Mouse (Mus musculus) cortical plate, adult 2 months (tissue): ENCODE data around the gene Wbp2.

ENCODE experiments used
- CTCF ChIP-seq: fragments of 200-500 bp; IDR thresholded peaks from 2 replicates; pipeline ENCODE4 v1.5.1; 2011; ENCODE audit warnings: mild to moderate bottlenecking, control low read depth, low read length; ENCODE audit not compliant: insufficient read depth; ENCODE audit errors: extremely low read depth
- POLR2A ChIP-seq: fragments of 200-500 bp; IDR thresholded peaks from 2 replicates; pipeline ENCODE4 v1.6.1; 2011; ENCODE audit warnings: mild to moderate bottlenecking, low read length, control low read depth; ENCODE audit not compliant: insufficient read depth; ENCODE audit errors: extremely low read depth

DNA sequence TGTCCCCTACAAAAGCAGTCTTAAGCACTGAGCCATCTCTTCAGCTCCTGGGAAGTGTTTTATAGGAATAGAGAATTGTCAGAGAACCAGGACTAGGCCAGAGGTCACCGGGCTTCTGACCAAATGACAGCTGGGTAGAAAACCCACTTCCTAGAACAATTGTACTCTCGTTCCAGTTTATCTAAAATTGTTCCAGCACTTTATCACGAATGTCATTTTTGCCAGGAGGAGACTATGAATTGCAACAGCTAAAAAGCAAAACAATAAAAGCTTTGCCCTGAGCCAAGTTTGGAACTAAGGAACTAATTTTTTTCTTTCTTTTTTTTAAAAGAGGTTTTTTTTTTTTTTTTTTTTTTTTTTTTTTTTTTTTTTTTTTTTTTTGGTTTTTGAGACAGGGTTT, 8.8 kb upstream of the Wbp2 start:
- TF ChIP-seq POLR2A (no peak), CTCF (no peak)
